Mouse (Mus musculus) ES-Bruce4 (cell line): Measurements from ENCODE around the gene Ndufs6.

Experiments
- CTCF ChIP-seq: IDR thresholded peaks from one replicate; pipeline ENCODE4 v1.8.1; 2011; ENCODE audit warnings: low read depth, low read length
- EP300 ChIP-seq: IDR thresholded peaks from 2 replicates; pipeline ENCODE4 v1.6.1; 2011; ENCODE audit warnings: low read depth, low read length; ENCODE audit not compliant: insufficient read depth

DNA sequence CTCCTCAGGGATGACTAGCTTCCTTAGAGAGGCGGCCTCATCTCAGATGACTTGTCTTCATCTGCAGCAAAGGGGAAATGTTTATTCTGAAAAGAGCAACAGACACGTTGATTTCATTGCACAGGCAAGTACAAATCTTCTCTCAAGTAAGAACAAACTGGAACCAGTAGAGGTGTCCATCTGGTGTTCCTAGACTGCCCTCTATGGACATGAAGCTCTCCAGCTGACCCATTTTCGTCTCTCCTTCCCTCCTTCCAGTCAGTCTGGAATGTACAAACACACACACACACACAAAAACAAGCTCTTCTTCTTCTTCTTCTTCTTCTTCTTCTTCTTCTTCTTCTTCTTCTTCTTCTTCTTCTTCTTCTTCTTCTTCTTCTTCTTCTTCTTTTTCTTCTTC lies 23.6 kb upstream of the Ndufs6 start:
- TF ChIP-seq EP300 (no peak), CTCF (no peak)
